Mouse (Mus musculus) cerebellum, postnatal 25 days (tissue): ENCODE measurements around the gene Hspb7.

Experiments used
- DNase-seq, 2 experiments: peaks; one replicate each; pipeline ENCODE4 v3.0.0; 2021; ENCODE audit warnings: mixed read lengths in 2 of 2

Hspb7 gene

DNA sequence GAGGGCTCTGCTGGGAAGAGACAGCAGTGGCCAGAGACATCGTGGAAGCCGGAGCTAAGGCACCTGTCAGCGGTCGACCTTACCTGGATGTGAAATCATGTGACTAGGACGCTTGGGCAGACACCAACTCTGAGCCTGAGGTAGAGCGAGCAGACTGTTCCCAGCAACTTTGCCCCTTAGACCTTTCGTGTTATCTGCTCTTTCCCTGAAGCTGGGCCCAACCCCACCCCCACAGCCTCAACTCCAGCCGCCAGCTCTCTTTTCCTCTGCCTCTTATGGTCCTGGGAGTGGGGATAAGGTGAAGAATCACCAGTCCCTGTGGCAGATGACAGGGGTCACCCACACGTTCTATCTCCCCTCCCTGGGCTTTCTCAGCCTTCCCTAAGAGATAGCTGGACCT, 307 bp downstream of the Hspb7 start:
- no peak for DNase-seq

- DNase-seq = peak; percentile 64 to 75
These were observed 844 bp downstream of the Hspb7 start for GRCm38 (mm10) chr4:141421423-141421822.

DNA sequence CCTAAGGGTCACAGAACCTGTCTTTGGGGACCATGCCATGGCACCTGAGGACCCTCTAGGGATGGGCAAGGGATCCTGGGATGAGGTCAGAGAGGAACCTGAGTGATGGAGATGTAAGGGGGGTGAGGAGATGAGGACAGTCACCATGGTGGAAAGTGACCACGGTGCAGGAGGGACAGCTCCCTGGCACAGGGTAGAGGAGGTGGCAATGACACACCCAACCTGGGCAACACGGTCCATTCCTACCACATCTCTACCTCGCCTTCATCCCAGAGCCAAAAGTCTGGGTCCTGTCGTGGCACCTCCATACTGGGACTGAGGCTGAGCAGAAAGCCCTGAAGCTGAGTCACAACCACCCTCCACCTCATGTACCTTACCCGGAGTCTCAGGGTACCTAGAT, 2.3 kb downstream of the Hspb7 start:
- DNase-seq = no peak

- no peak for DNase-seq
These were observed 2.7 kb downstream of the Hspb7 start for GRCm38 (mm10) chr4:141423288-141423687.

GRCm38 (mm10) chr4:141423691-141424431, 3.3 kb downstream of the Hspb7 start:
- no peak for DNase-seq

GRCm38 (mm10) chr4:141425484-141426479, 5.2 kb downstream of the Hspb7 start:
- DNase-seq = peak; percentile 57 to 67

DNA sequence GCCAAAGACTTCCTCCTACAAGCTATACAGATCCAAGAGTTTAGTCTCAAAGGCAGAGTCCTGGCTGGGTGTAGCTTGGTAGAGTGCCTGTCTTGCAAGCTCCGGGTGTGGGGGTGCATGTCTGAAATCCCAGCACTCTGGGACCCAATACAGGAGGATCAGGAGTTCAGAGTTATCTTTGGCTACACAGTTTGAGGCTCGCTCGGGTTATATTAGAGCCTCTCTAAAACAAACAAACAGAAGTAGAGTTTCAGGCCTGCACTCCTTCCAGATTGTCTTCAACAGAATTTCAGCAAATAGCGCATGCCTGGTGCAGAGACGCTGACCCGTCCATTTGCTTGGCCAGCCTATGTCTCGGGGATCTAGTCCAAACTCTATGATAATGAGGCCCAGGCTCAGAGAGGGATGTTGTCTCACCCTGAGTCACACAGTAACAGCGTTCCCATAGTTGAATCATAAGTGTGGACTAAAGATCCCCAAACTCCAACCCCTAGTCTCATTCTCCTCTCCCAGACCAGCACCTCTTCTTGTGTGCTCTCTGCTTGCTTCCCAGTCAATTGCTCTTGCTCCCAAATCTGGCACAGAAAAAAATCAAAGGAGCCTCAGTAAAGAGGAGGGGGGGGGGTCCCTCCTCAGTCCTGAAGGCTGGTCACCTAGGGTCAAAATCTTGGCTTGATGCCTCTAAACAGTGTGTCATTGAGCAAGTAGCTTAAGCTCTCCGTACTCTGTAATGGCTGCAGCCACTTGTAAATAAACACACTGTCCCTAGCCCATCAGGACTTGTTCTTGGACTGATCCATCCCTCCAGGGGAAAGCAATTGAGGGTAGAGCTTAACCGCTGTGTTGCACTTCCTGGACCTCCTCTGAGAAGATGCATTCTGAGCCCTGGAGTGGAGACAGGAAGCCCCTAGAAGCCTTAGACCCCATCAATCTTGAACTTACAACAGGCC, 6.5 kb downstream of the Hspb7 start:
- no peak for DNase-seq

DNA sequence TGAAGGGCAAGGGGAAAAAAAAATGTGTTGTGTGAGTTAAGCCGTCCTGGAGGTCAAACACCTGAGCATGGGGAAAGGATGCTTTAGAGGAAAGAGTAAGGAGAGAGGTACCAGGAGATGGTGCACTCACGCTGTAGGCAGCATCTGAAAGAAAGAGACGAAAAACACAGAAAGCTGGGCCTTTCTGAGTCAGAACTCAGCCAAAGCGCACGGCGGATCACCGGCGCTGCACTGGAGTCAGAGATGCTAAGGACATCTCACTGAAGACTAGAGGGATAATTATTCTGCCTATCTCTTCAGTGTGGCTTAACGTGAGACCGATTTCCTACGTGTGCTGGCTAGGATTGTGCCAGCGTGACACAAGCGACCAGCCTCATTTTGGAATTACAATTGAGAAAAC, 7.3 kb downstream of the Hspb7 start:
- DNase-seq = no peak

DNA sequence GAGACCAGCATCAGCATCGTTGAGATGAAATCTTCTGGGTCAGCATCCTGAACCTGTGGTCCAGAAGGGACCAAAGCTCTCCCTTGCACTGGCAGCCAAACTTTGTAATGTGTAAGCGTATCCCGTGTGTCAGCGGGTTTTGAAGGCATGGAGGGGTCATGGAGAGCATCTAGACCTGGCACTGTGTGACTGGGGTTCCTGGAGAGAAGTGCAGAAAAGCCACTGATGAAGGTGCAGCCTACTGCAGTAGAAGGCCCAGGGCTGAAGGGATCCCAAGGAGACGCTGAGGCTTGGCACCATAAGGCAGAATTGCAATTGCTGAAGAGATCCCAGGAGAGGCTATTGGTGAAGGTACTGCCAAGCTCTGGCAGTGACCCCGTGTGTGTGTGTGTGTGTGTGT, 8.8 kb downstream of the Hspb7 start:
- no peak for DNase-seq

- peak in 1 of 2 experiments; percentile 43 for DNase-seq
These were observed 9.3 kb downstream of the Hspb7 start for GRCm38 (mm10) chr4:141429847-141430246.

GRCm38 (mm10) chr4:141430997-141431396, 10.4 kb downstream of the Hspb7 start:
- DNase-seq = peak; percentile 84 to 90

GRCm38 (mm10) chr4:141432666-141433065, 12.1 kb downstream of the Hspb7 start:
- DNase-seq = peak; percentile 63 to 76

DNA sequence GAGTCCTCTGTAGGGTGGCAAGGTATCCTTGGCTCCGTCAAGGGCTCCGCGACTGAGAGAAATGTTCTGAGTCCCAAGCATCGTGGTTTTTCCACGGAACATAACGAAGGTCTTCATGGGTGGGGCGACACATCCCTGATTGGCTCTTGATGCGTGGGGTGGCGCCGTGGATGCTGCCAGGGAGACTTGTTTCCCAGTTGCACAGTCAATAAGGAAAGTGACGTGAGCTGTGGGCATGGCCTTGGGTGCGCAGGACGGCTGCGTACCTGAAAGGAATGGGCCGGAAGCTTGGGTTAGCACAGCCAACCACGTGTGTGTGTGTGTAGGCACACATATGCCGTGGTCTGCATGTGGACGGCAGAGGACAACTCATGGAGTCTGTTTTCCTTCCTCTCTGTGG, 12.6 kb downstream of the Hspb7 start:
- no peak for DNase-seq

DNA sequence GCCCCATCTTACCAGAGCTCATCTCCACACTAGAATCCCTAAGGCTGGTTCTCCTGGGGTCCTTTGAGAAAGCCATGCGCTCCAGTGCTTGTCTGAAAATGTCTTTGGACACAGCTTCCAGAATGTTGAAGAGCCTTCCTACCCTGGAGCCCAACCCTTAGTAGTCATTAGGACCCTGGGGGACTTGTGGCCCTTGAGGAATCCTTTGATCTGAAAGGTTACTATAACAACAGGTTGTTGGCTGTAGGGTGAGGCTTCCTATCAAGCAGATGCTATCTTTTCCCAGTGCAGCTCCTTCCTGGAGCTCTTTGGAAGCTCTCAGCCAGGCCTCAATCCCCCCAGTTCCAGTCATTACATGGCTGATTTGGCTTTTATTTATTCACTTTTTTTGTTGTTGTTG, 15.4 kb downstream of the Hspb7 start, which contains the start of gene Srarp:
TSS of gene Srarp (minus strand) at position 132 of the 400 bp plus-strand sequence.
- DNase-seq = no peak

DNA sequence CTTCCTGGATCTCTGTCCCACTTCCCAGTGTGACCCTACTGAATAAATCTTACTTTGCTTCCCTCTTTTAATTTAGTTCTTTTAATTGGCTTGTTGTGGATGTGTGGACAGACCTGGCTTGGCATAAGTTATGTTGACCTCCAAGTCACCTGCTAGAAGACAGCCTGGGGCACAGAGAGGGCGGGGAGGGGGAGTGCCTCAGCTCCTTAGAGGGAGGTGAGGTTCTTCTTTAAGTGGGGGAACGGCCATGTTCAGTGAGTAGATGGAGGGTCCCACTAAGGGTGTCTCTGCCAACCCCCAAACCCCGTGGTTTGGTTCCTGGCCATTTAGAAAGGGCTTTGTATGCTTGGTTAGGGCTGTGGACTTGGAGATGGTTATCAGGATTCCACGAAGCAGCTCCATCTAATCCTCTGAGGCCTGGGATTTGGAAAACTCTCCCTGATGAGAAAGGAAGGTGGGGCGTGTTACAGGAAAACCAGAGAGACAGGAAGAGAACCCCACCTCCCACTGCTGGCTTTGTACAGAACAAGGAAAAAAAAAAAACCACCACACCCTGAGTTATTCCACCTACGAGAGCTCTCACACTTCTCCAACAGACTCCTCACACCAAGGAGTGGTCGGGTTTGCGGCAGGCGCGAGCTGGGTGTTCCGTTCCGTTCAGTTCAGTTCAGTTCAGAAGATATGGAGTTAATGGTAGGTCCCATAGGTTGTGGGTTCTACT, 18.7 kb downstream of the Hspb7 start:
- DNase-seq = peak in 1 of 2 experiments; percentile 1

DNA sequence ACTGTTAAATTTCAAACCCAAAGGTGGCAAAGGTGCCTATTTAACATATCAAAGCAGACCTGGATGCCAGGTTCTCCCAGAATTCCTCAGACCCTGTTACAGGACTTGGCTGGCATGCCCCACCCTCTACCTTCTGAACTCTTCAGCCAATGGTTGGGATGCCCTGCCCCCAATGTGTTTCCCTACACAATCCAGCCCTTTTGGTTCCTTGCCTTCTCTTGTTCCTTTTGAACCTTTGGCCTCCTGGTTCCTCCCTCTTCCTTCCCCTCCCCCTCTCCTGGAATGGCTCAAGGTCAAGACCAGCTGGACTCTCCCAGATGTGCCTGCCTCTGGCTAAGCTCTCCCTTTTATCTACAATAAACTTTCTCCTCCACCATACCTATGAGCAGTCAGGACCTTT, 20.3 kb downstream of the Hspb7 start:
- no peak for DNase-seq

DNA sequence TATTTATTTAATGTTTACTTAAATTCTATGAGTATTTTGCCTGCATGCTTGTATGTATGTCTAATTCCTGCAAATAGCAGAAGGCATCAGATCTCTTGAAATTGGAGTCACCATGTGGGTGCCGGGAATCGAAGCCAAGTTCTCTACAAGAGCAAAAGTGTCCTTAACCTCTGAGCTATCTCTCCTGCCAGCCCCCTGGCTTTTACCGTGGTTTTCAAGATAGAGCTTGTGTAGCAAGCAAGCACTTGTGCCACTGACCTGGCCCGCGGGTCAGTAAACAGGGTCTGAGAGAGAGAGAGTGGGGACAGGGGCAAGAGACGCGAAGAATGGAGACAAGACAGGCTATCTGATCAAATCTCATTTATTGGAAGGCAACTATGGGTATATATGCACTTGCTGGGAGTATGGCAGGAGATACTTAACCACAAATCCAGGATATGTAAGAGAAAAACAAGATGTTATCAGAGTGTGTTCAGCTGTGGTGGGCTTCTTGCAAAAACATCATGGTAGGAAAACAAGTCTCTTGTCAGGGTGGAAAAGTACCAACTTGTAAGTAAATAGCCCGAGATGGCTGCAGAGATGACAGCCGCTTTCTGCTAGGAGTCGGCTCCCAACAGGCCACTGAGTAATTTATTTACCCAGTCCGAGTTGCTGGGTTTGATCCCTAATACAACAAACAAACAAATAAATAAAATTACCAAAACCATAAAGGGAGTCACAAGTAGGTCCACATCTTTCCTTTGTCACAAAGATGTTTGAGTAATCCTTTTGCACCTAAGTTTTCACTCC, 23.3 kb downstream of the Hspb7 start:
- DNase-seq = peak; percentile 2 to 11

GRCm38 (mm10) chr4:141444451-141445327, 24.1 kb downstream of the Hspb7 start, which contains the start of gene Zbtb17:
Gene Zbtb17 (plus strand): TSS chr4:141444654.
- DNase-seq = peak; percentile 92 to 94

- peak in 1 of 2 experiments; percentile 4 for DNase-seq
These were observed 24.7 kb downstream of the Hspb7 start for GRCm38 (mm10) chr4:141445328-141445720.

GRCm38 (mm10) chr4:141446211-141446610, 25.6 kb downstream of the Hspb7 start:
- peak; percentile 5 to 8 for DNase-seq
